In the genomic region with DNA sequence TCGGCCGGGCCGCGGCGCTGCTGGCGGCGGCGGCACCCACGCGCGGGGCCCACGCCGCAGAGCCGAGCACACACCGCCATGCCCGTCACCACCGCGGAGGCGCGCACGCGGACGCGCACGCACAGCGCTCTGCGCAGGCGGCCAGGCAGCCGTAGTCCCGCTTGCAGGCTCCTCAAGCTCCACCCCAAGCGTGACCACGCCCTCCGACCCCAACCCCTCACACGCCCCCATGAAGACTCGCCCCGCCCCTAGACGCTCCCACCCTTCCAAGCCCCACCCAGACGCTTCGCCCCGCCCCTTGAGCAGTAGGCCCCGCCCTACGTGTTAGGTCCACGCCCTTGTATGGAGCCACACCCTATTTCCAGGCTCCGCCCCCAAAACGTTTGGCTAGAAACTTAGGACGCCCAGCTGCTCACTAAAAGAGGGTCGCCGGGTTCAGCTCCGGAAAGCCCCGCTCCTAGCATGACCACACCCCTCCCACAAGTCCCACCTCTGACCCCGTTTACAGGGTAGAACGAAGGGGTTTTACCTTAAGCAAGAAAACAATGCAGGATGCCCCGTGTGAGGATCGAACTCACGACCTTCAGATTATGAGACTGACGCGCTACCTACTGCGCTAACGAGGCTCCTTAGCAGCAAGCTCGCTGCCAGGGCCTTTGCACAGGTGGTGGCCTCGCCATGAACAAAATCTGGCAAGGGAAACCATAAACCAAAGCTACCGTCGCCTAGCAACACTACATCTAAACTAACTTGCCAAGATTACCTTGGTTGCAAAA, we compare ENCODE assay signal across 7 mouse cellular contexts. TPM values are rescaled to one million over a fixed set of nuclear protein-coding genes. Genes with fewer than 3 reads are reported as not detected.
A peak's percentile ranks its signal among the peaks of the same experiment; 100 is the strongest.
DNase-seq lines count a peak whose midpoint lies in the region; ATAC-seq lines count a peak whose summit lies in the region.

Gene Fbxo31, minus strand, starts transcription at position 131 of the 776 bp plus-strand sequence.

- H3K9ac ChIP-seq in embryonic facial prominence, embryonic 11.5 days (replicated peaks; ENCODE audit: low read length), result peak within 1 kb of the TSS; percentile 85
- peak within 1 kb of the TSS; percentile 86 for H3K9ac ChIP-seq in midbrain, embryonic 13.5 days (replicated peaks)

- H3K4me3 ChIP-seq in embryonic facial prominence, embryonic 11.5 days (ENCODE audit: low read depth, low read length), result peak within 1 kb of the TSS; percentile 85
- peak within 1 kb of the TSS; percentile 90 for H3K4me3 ChIP-seq in limb, embryonic 10.5 days
- H3K4me3 ChIP-seq in midbrain, embryonic 13.5 days (replicated peaks), result peak within 1 kb of the TSS; percentile 66

- peaks cover 3% of the 10 kb centered on the region for H3K4me1 ChIP-seq in embryonic facial prominence, embryonic 11.5 days (ENCODE audit: control insufficient read depth, insufficient read depth, low read length)
- peaks cover 41% of the 10 kb centered on the region for H3K4me1 ChIP-seq in limb, embryonic 10.5 days
- peaks cover 35% of the 10 kb centered on the region for H3K4me1 ChIP-seq in midbrain, embryonic 13.5 days (replicated peaks)

- H3K27me3 ChIP-seq in embryonic facial prominence, embryonic 11.5 days (ENCODE audit: control insufficient read depth, insufficient read depth, low read length), result no peaks in the 10 kb centered on the region
- no peaks in the 10 kb centered on the region for H3K27me3 ChIP-seq in limb, embryonic 10.5 days (ENCODE audit: low read depth, poor library complexity, severe bottlenecking)
- H3K27me3 ChIP-seq in midbrain, embryonic 13.5 days, result peaks cover 4% of the 10 kb centered on the region

- 1% methylated on average over 63 of the region's 63 CpGs for WGBS in embryonic facial prominence, embryonic 11.5 days
- 2% methylated on average over 63 of the region's 63 CpGs for WGBS in limb, embryonic 10.5 days
- WGBS in midbrain, embryonic 13.5 days, result 1% methylated on average over 62 of the region's 63 CpGs

- no peaks in the 10 kb centered on the region for H3K36me3 ChIP-seq in embryonic facial prominence, embryonic 11.5 days (replicated peaks; ENCODE audit: control insufficient read depth, insufficient read depth, low read depth, low read length)
- no peaks in the 10 kb centered on the region for H3K36me3 ChIP-seq in limb, embryonic 10.5 days
- no peaks in the 10 kb centered on the region for H3K36me3 ChIP-seq in midbrain, embryonic 13.5 days

- peak; percentile 98 for DNase-seq in adrenal gland, postnatal 14 days
- peak; percentile 96 for DNase-seq in embryonic facial prominence, embryonic 11.5 days (ENCODE audit: low spot score)
- peak; percentile 96 for DNase-seq in kidney, adult 11 months
- peak; percentile 98 for DNase-seq in limb, embryonic 10.5 days (ENCODE audit: low spot score)
- peak; percentile 85 for DNase-seq in spleen, adult 12 weeks (ENCODE audit: low spot score)

- ATAC-seq in embryonic facial prominence, embryonic 11.5 days (replicated peaks; ENCODE audit: insufficient number of reproducible peaks, low FRiP score, low TSS enrichment, low read depth), result peak; percentile 88
- ATAC-seq in granulocyte monocyte progenitor cell, adult 5-6 weeks (replicated peaks; ENCODE audit: poor library complexity, severe bottlenecking), result peak; percentile 72
- ATAC-seq in midbrain, embryonic 13.5 days, result peak; percentile 94

- no peaks in the 10 kb centered on the region for H3K9me3 ChIP-seq in embryonic facial prominence, embryonic 11.5 days (replicated peaks; ENCODE audit: control insufficient read depth, low read length)
- H3K9me3 ChIP-seq in limb, embryonic 10.5 days (replicated peaks), result no peaks in the 10 kb centered on the region
- H3K9me3 ChIP-seq in midbrain, embryonic 13.5 days, result no peaks in the 10 kb centered on the region

- H3K27ac ChIP-seq in embryonic facial prominence, embryonic 11.5 days (replicated peaks; ENCODE audit: low read depth, low read length), result no peak within 1 kb of the TSS; the same call in 1 of the 2 replicates
- peak within 1 kb of the TSS; percentile 89 for H3K27ac ChIP-seq in limb, embryonic 10.5 days
- H3K27ac ChIP-seq in midbrain, embryonic 13.5 days, result peak within 1 kb of the TSS; percentile 75

- peak within 1 kb of the TSS; percentile 82 for H3K4me2 ChIP-seq in embryonic facial prominence, embryonic 11.5 days (ENCODE audit: low read depth, low read length)
- peak within 1 kb of the TSS; percentile 87 for H3K4me2 ChIP-seq in midbrain, embryonic 13.5 days (replicated peaks)

RNA-seq across cellular contexts. Expression of gene Fbxo31, which starts in this region (rescaled TPM):
- total RNA-seq in adrenal gland, postnatal 14 days (2021), result 37.2 and 66.1 TPM in 2 replicates
- 11.1 and 12.9 TPM in 2 replicates for polyA plus RNA-seq in embryonic facial prominence, embryonic 11.5 days (2014; fragmentation: Nextera tagmentation; extraction: Ambion mirVana)
- total RNA-seq in granulocyte monocyte progenitor cell, adult 5-6 weeks (2014; fragmentation: Nextera tagmentation), result 6.8 and 17.9 TPM in 2 replicates
- 6.2 and 7.8 TPM in 2 replicates for total RNA-seq in granulocyte monocyte progenitor cell, adult 5-6 weeks (2017)
- 15.3 and 17.9 TPM in 2 replicates for polyA plus RNA-seq in limb, embryonic 10.5 days (2016; fragmentation: Nextera tagmentation; extraction: Ambion mirVana)
- polyA plus RNA-seq in midbrain, embryonic 13.5 days (2015; fragmentation: Nextera tagmentation; extraction: Ambion mirVana), result 21.3 and 22.9 TPM in 2 replicates
